Mouse (Mus musculus) olfactory bulb, adult 2 months (tissue): ENCODE measurements at regions not wholly inside any gene's neighbourhood (a gene's known extent, or its start where the extent isn't known, plus 50 kb on each side); places are given as distances from the start of the nearest gene placed in this dataset.
A peak's percentile ranks its signal among the peaks of the same experiment; 100 is the strongest.

Experiments
- H3K27ac ChIP-seq: fragments of 200-500 bp; 2 replicates; pipeline ENCODE4 v1.5.1; 2012; ENCODE audit warnings: low read depth, low read length; ENCODE audit not compliant: insufficient read depth
- H3K4me1 ChIP-seq: fragments of 200-500 bp; 2 replicates; pipeline ENCODE4 v1.6.1; 2012; ENCODE audit warnings: low read length; ENCODE audit not compliant: control insufficient read depth, insufficient read depth
- H3K4me3 ChIP-seq: fragments of 200-500 bp; 2 replicates; pipeline ENCODE4 v1.5.1; 2012; ENCODE audit warnings: mild to moderate bottlenecking, low read depth, low read length, moderate library complexity; ENCODE audit not compliant: insufficient read depth
- CTCF ChIP-seq: fragments of 200-500 bp; IDR thresholded peaks from 2 replicates; pipeline ENCODE4 v1.5.1; 2012; ENCODE audit warnings: low read depth, mild to moderate bottlenecking, low read length, moderate library complexity; ENCODE audit not compliant: insufficient read depth
- POLR2A ChIP-seq: fragments of 200-500 bp; IDR thresholded peaks from 2 replicates; pipeline ENCODE4 v1.6.1; 2012; ENCODE audit warnings: mild to moderate bottlenecking, low read depth, low read length, moderate library complexity; ENCODE audit not compliant: insufficient read depth
- WGBS: fragments of 180-500 bp; shearing (Covaris S2); methylation state at CpG from one replicate; pipeline ENCODE4 v1.1.7; 2018; 5-methylcytosine and 5-hydroxymethylcytosine counted together

DNA sequence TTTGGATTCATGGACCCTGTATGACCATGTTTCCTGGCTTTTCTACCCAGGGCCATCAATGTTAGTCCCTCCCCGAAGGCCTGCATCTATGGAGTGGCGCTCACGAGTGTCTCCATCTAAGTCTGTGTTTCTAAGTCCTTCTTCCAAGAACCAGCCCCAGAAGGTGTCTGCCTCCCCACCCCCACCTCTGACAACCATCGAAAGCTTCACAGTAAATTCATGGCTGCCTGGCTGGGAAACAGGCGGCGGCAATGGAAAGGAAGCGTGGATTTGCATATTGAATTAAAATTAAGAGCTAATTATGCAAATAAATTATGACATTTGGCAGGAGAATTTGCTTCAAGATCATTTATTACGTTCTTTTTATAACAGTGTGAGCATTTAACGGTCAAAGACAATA lies 83.9 kb downstream of the Hif1an start:
- 68% methylated on average over 9 of the region's 9 CpGs for WGBS
- H3K27ac ChIP-seq, result no peak overlapping the region
- H3K4me3 ChIP-seq, result no peak overlapping the region
- TF ChIP-seq CTCF (no peak), POLR2A (no peak)
- H3K4me1 ChIP-seq, result no peaks in the 10 kb centered on the region

DNA sequence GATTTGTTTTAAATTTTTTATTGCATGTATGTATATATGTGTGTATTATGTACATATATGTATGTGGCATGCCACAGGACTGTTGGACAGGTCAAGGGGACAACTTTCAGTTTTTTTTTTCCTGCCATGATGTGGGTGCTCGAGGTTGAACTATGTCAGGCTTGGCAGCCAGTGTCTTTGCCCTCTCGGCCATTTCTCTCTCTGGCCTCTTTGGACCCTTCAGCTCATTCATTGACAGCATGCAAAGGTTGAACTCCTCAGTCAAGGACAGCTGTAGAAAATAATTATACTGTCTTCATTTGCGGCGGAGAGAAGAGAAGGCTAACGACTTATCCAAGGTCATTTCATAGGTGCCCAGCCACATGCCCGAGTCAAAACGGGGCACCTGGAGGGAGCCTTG lies 86.6 kb downstream of the Hif1an start:
- no peaks in the 10 kb centered on the region for H3K4me1 ChIP-seq
- TF ChIP-seq CTCF, result no peak
- H3K4me3 ChIP-seq, result no peak overlapping the region
- no peak overlapping the region for H3K27ac ChIP-seq
- 71% methylated on average over 7 of the region's 7 CpGs for WGBS

DNA sequence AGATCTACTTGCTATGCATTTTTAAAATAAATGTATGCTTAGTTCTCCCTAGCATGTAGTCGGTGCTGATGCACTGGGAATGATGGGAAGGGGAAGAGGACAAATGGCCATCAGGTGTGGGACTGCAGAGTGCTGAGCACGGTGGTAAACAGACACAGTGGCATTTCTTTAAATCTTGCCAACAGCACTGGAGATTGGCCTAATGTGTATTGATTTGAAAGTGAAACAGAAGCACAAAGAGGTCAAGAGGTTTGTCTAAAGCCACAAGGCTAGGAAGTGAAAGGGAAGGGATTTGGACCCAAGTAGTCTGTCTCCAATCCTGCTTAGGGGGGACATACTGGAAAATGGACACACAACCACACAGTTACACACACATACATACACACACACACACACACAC lies 88.2 kb downstream of the Hif1an start:
- no peak for TF ChIP-seq CTCF
- Histone ChIP-seq H3K27ac (no peak overlapping the region), H3K4me1 (peaks cover 3% of the 10 kb centered on the region; the same call in 1 of the 2 replicates), H3K4me3 (no peak overlapping the region)
- WGBS, result 45% methylated on average over 2 of the region's 2 CpGs

DNA sequence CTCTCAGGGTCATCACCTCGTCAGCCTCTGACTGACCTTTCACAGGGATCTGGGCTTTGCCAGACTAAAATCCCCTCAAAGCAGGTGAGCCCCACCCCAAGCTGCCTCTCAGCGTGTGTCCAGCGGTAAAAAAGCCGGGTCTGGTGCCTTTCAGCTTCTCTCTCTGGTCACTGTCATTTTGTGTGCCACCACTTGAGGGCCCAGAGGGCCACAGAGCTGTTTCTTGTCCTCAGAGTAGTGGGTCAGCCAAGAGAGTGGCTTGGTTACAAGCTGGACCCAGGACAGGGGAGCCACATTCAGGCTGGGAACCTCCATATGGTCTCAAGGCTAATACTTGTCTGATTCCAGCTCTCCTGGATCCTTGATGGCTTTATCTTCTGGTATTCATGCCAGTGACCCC lies 89.0 kb downstream of the Hif1an start:
- no peak for TF ChIP-seq POLR2A
- TF ChIP-seq CTCF, result no peak
- H3K27ac ChIP-seq, result no peak overlapping the region
- H3K4me3 ChIP-seq, result no peak overlapping the region
- H3K4me1 ChIP-seq, result peaks cover 3% of the 10 kb centered on the region; the same call in 1 of the 2 replicates
- WGBS, result 44% methylated on average over 4 of the region's 4 CpGs

DNA sequence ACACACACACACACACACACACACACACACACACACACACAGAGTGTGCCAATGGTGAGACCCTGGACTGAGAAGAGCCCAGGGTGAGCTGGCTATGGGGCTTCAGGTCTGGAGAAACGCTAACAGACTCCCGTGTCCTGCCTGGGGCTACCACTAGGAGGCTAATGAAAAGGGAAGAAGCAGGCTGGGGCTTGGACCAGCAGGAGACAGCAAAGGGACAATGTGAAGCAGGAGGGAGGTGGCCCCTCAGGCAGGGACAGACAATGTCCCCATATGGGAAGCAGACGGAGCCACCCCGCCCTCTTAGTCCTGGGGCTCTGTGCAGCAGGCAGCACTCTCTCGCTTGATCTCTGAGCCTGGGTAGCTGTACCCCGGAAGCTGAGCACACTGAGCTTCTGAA lies 93.1 kb downstream of the Hif1an start:
- TF ChIP-seq CTCF (peak; percentile 36; the same call in 1 of the 2 replicates), POLR2A (no peak)
- H3K4me3 ChIP-seq, result no peak overlapping the region
- WGBS, result 26% methylated on average over 6 of the region's 6 CpGs
- H3K27ac ChIP-seq, result no peak overlapping the region
- peaks cover 3% of the 10 kb centered on the region; the same call in 1 of the 2 replicates for H3K4me1 ChIP-seq

DNA sequence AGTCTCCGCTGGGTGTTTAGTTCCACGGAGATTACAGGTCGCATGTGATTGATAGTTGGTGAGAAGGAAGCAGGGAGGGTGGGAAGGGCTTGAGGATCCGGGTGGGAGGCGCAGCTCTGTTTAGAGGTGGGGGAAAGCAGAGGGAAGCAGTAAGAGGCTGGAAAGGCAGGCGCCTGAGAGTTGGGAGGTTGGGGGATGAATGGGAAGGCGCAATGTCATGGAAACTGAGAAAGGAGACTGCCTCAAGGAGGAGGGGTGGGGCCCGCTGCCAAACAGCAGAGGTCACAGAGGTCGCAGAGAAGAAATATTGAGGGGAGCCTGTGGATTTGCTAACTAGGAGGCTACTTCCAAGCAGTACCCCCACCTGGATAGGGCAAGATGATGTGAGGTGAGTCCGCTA lies 96.5 kb upstream of the Pax2 start:
- no peak for TF ChIP-seq CTCF
- no peak for TF ChIP-seq POLR2A
- Histone ChIP-seq H3K4me1 (peaks cover 3% of the 10 kb centered on the region; the same call in 1 of the 2 replicates), H3K27ac (no peak overlapping the region), H3K4me3 (no peak overlapping the region)
- WGBS, result 34% methylated on average over 10 of the region's 10 CpGs

DNA sequence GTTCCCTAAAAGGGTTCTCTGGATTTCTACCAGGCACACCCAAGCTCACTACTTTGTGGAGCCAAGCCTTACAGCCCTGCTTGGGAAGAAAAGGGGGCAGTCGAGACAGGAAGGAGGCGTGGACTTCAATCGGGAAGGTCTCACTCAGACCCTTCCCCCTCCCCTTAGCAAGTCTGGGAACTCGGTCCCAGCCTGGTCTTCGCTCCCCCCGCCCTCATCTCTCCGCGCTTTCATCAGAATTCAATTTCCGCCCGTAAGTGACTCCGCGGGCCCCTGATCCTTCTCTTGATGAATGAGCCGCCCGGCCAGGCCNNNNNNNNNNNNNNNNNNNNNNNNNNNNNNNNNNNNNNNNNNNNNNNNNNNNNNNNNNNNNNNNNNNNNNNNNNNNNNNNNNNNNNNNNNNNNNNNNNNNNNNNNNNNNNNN lies 86.3 kb upstream of the Pax2 start:
- Histone ChIP-seq H3K27ac (no peak overlapping the region), H3K4me3 (no peak overlapping the region), H3K4me1 (peaks cover 15% of the 10 kb centered on the region; the same call in 1 of the 2 replicates)
- WGBS, result 2% methylated on average over 14 of the region's 14 CpGs
- TF ChIP-seq POLR2A (no peak), CTCF (no peak)

DNA sequence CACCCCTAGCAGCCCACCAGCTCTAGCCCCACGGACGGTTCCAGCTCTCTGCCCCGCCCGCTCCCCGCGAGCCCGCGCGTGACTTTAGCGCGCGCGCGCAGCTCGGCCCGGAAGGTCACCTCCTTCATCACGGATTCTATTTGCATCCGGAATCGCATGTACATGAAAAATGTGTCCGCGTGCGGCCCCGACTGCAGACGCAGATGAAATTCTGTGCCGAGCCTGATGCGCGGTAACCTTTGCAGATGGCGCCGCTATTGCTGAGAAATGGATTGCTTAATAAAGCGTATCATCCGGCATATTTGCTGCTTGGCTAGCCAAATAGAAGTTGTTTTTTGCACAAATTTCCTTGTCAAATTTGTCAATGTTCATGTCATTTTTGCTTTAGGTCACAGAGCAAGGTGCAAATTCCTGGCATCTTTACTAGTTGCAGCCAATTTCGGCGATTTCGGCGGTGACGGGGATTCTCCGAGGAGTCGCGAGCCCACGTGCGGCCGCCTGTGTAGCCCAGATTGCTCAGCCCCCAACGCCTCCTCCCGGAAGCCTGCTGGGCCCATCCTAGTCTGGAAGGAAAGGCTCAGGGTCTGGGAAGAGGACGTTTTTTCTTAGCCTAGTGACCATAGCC lies 81.1 kb upstream of the Pax2 start:
- peak overlapping the region; percentile 9; the same call in 1 of the 2 replicates for H3K4me3 ChIP-seq

DNA sequence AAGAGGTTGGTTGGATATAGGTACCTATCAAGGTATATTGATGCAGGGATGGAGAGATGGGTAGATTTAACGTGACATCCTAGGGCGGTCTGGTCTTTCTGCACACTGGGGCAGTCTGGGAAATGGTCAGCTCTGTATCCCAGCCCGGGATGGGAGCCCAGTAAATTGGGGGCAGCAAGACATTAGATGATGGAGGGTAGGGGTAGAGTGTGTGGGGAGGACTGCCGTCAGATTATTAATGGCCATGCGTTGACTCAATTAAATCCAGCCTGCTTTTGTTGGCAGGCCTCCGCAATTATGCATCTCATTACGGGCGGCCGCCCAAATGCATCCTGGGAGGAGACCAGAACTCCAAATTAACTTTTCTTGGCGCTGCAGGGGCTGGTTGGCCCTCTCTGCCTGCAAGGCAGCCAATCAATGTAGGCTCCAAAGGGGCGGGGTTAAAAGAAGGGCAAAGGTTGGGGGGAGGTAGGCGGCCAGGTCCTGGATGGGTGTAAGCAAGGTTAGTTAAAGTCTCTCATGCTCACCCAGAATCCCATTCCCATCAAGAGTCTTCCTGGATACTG lies 79.2 kb upstream of the Pax2 start:
- WGBS, result 7% methylated on average over 12 of the region's 12 CpGs
- no peak overlapping the region for H3K27ac ChIP-seq
- H3K4me3 ChIP-seq, result no peak overlapping the region
- peaks cover 4% of the 10 kb centered on the region; the same call in 1 of the 2 replicates for H3K4me1 ChIP-seq
- TF ChIP-seq CTCF, result no peak
- TF ChIP-seq POLR2A, result no peak

More for the DNA sequence above, 81.1 kb upstream of the Pax2 start:
- peaks cover 15% of the 10 kb centered on the region; the same call in 1 of the 2 replicates for H3K4me1 ChIP-seq
- TF ChIP-seq POLR2A (no peak), CTCF (no peak)
- H3K27ac ChIP-seq, result no peak overlapping the region
- WGBS, result 8% methylated on average over 45 of the region's 45 CpGs

DNA sequence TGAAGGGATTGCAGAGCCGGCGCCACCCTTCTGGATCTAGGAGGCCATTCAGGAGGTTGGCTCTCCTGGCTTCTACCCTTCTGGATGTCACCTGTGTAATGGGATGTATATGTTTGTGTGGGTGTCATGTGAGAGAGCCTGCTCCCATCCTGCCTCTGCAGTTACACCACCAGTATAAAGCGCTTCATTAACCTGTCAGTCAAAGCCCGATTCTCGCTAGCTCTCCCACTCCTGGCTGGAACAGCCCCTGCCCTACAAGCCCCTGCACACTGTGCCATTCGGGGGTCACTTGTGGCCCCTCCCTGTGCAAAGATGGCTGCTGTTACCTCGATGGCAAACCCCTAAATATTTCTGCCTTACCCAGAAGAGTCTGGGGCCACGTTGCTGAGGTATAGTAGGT lies 78.5 kb upstream of the Pax2 start:
- Histone ChIP-seq H3K4me1 (no peaks in the 10 kb centered on the region), H3K27ac (no peak overlapping the region), H3K4me3 (no peak overlapping the region)
- TF ChIP-seq POLR2A (no peak), CTCF (no peak)
- WGBS, result 45% methylated on average over 8 of the region's 8 CpGs
